Mouse (Mus musculus): Measurements from ENCODE around the gene Taf1c. TPM values are rescaled to one million over a fixed set of nuclear protein-coding genes. Genes with fewer than 3 reads are reported as not detected.

Gene Taf1c
- polyA plus RNA-seq, 1 experiment = 17.5 TPM

DNA sequence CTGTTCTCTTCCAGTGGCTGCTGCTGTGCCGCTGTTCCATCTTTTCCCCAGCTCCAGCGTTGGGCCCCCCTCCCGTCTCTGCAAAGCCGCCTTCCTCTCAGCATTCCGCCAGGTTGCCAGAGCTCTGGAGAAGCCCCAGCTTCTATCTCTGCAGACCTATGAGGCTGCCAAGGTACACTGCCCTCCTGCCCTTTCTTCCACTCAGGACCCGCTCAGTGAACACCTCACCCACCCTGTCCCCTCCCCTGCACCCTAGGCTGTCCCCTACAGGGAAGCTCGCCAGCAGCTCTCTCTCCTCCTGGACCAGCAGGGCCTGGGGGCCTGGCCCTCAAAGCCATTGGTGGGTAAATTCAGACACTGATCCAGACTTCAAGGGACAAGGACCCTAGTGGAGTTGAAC lies 11.3 kb upstream of the Taf1c start:
- peaks cover 72% of the 10 kb centered on the region for H3K27me3 ChIP-seq (replicated peaks)

DNA sequence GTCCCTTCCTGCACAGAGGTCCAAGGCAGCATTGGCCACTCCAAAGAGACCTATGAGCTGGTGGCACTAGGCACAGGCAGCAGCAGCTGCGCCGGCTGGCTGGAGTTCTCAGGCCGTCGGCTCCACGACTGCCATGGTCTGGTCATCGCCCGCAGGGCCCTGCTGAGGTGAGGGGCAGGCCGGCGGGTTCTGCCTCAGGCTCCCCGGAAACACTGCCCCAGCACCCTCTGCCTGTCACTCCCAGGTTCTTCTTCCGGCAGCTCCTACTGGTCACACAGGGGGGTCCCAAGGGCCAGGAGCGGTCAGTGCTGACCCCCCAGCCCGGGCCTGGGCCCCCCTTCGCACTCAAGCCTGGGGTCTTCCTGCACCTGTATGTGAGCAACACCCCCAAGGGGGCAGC lies 10.1 kb upstream of the Taf1c start:
- H3K27me3 ChIP-seq (replicated peaks) = peaks cover 64% of the 10 kb centered on the region
- TF ChIP-seq GATA1 (IDR thresholded peaks at IDR 0.05; ENCODE audit: borderline replicate concordance, low read length) (no peak), FLI1 (IDR thresholded peaks at IDR 0.05; ENCODE audit: low read length) (no peak)

More for the DNA sequence above, 11.3 kb upstream of the Taf1c start:
- no peak for TF ChIP-seq GATA1 (IDR thresholded peaks at IDR 0.05; ENCODE audit: borderline replicate concordance, low read length)
- TF ChIP-seq FLI1 (IDR thresholded peaks at IDR 0.05; ENCODE audit: low read length) = no peak
- Histone ChIP-seq H3K4me1 (no peaks in the 10 kb centered on the region; the same call in 1 of the 2 replicates), H3K4me3 (replicated peaks) (no peak overlapping the region), H3K9me3 (no peaks in the 10 kb centered on the region), H3K36me3 (replicated peaks; ENCODE audit: low read length) (no peaks in the 10 kb centered on the region)

DNA sequence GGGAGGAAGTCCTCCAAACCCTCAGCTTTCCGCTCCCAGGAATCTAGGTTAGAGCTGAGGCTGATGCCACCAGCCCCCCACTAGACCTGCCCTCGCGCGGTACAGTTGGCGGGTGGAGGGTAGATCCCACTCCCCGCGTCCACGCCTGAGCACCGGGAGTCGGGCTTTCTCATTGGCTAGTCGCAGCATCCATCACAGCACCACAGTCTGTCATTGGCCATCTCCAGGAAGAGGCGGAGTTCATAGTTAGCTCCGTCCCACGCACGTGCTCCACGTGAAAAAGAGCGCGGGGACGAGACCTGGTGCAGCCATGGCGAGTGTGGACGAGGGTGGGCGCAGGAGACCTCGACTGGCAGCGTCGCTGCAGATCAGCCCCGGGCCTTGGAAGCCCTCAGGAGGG lies 7.4 kb upstream of the Taf1c start, which contains the start of gene Adad2:
Gene Adad2, plus strand, starts transcription at position 277 of the 400 bp plus-strand sequence.
- Histone ChIP-seq H3K4me1 (no peaks in the 10 kb centered on the region; the same call in 1 of the 2 replicates), H3K9me3 (peaks cover 23% of the 10 kb centered on the region), H3K36me3 (replicated peaks; ENCODE audit: low read length) (no peaks in the 10 kb centered on the region), H3K27me3 (replicated peaks) (peaks cover 46% of the 10 kb centered on the region), H3K4me3 (replicated peaks) (no peak within 1 kb of the TSS)
- no peak for TF ChIP-seq FLI1 (IDR thresholded peaks at IDR 0.05; ENCODE audit: low read length)
- TF ChIP-seq GATA1 (IDR thresholded peaks at IDR 0.05; ENCODE audit: borderline replicate concordance, low read length) = no peak

More for the DNA sequence above, 10.1 kb upstream of the Taf1c start:
- Histone ChIP-seq H3K4me1 (no peaks in the 10 kb centered on the region; the same call in 1 of the 2 replicates), H3K4me3 (replicated peaks) (no peak overlapping the region), H3K9me3 (0 out of 2 replicates have a peak, but pooled peaks cover under 1% of the 10 kb centered on the region), H3K36me3 (replicated peaks; ENCODE audit: low read length) (no peaks in the 10 kb centered on the region)

DNA sequence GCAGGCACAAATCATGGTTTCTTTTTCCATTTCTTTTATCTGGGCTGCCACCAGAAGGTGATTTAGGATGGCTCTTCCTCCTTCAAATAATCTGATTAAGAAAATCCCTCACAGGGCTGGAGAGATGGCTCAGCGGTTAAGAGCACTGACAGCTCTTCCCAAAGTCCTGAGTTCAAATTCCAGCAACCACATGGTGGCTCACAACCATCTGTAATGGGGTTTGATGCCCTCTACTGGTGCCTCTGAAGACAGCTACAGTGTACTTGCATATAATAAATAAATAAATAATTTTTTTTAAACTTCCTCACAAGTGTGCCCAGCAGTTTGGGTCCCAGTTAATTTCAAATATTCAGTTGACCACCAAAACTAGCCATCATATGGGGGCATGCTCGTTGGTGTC lies 1.2 kb upstream of the Taf1c start:
- H3K4me1 ChIP-seq = peaks cover 25% of the 10 kb centered on the region
- no peak overlapping the region for H3K4me3 ChIP-seq (replicated peaks)
- TF ChIP-seq FLI1 (IDR thresholded peaks at IDR 0.05; ENCODE audit: low read length) = no peak
- TF ChIP-seq GATA1 (IDR thresholded peaks at IDR 0.05; ENCODE audit: borderline replicate concordance, low read length) = no peak
- peaks cover 22% of the 10 kb centered on the region for H3K36me3 ChIP-seq (replicated peaks; ENCODE audit: low read length)
- peaks cover 23% of the 10 kb centered on the region for H3K9me3 ChIP-seq
- peaks cover 3% of the 10 kb centered on the region for H3K27me3 ChIP-seq (replicated peaks)

DNA sequence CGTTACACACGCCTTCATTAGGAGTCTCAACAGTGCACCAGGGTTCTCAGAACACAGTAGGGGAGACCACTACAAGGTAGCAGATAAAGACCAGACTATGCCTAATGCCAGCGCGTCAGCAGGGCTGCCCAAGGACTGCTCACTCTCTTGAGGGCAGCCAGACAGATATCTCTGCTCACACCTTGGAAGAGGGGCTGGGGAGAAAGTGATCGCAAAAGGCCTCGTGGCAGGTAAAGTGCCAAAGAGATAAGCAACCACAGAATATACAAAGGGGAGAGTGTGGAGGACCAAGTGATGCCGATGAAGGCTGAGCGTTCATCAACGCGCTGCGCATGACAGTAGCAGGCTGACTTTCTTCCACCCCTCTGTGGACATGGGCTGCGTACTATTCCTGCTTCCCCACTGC lies 621 bp downstream of the Taf1c start:
- peaks cover 15% of the 10 kb centered on the region for H3K9me3 ChIP-seq
- H3K4me1 ChIP-seq = peaks cover 25% of the 10 kb centered on the region
- H3K4me3 ChIP-seq (replicated peaks) = peak overlapping the region; percentile 99
- no peaks in the 10 kb centered on the region for H3K27me3 ChIP-seq (replicated peaks)
- no peak for TF ChIP-seq GATA1 (IDR thresholded peaks at IDR 0.05; ENCODE audit: borderline replicate concordance, low read length)
- no peak for TF ChIP-seq FLI1 (IDR thresholded peaks at IDR 0.05; ENCODE audit: low read length)
- H3K36me3 ChIP-seq (replicated peaks; ENCODE audit: low read length) = peaks cover 41% of the 10 kb centered on the region

DNA sequence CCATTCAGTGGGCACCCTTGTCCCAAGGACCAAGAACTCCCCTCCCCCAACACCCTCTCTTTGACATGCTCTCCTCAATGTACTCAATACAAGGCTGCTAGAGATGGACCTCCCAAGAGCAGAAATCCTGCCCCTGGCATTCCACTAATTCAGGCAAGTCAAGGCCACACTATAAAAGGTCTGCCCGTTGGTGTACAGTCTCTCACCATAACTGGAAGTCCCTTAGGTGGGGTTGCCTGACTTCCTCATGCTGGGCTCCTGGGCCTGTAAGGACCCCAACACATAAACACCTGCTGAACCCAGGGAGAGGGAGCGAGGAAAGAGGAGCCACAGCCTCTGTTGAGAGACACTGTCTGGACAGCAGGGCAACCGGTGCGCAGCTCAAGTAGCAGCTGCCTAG lies 1.3 kb downstream of the Taf1c start:
- Histone ChIP-seq H3K4me1 (peaks cover 25% of the 10 kb centered on the region), H3K36me3 (replicated peaks; ENCODE audit: low read length) (peaks cover 47% of the 10 kb centered on the region), H3K4me3 (replicated peaks) (peak overlapping the region; percentile 99), H3K27me3 (replicated peaks) (no peaks in the 10 kb centered on the region), H3K9me3 (peaks cover 9% of the 10 kb centered on the region)
- TF ChIP-seq FLI1 (IDR thresholded peaks at IDR 0.05; ENCODE audit: low read length) (no peak), GATA1 (IDR thresholded peaks at IDR 0.05; ENCODE audit: borderline replicate concordance, low read length) (no peak)

DNA sequence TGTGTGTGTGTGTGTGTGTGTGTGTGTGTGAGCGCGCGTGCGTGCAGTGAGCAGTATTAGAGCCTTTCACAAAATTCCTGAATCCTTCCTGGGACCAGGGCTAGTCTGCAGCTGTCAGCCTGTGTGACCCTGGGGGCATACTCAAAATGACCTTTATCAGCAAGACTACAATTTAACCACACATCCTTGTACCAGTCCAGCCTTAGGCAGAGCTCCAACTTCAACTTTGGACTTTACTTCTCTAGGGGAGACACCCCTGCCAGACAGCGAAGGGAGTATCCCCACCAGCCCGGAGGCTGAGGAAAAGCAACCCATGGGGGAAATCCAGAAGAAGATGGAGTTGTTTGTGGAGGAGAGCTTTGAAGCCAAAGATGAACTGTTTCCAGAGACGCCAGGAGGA lies 13.6 kb downstream of the Taf1c start:
- TF ChIP-seq FLI1 (IDR thresholded peaks at IDR 0.05; ENCODE audit: low read length) (no peak), GATA1 (IDR thresholded peaks at IDR 0.05; ENCODE audit: borderline replicate concordance, low read length) (no peak)
- Histone ChIP-seq H3K9me3 (no peaks in the 10 kb centered on the region), H3K4me1 (peaks cover 68% of the 10 kb centered on the region), H3K27me3 (replicated peaks) (peaks cover 24% of the 10 kb centered on the region), H3K4me3 (replicated peaks) (no peak overlapping the region), H3K36me3 (replicated peaks; ENCODE audit: low read length) (peaks cover 5% of the 10 kb centered on the region)

DNA sequence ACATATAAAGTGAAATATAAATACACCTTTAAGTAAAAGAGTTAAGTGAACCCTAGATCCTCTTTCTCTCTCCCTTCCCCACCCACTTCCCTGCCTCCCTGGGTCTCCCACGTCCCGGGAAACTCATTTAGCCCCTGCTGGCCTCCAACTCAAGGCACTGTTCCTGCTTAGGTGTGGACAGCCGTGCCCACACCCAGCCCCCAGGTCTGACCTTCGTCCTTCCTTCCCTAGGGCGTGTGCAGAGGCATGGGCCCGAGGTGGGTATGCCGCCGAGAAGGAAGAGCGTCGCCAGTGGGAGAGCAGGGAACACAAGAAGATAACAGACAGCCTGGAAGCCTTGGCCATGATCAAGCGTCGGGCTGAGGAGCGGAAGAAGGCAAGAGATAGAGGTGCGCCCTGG lies 14.7 kb downstream of the Taf1c start:
- no peaks in the 10 kb centered on the region for H3K36me3 ChIP-seq (replicated peaks; ENCODE audit: low read length)
- H3K9me3 ChIP-seq = no peaks in the 10 kb centered on the region
- peaks cover 24% of the 10 kb centered on the region for H3K27me3 ChIP-seq (replicated peaks)
- peak overlapping the region; percentile 33 for H3K4me3 ChIP-seq (replicated peaks)
- peaks cover 65% of the 10 kb centered on the region for H3K4me1 ChIP-seq
- TF ChIP-seq GATA1 (IDR thresholded peaks at IDR 0.05; ENCODE audit: borderline replicate concordance, low read length) = no peak

DNA sequence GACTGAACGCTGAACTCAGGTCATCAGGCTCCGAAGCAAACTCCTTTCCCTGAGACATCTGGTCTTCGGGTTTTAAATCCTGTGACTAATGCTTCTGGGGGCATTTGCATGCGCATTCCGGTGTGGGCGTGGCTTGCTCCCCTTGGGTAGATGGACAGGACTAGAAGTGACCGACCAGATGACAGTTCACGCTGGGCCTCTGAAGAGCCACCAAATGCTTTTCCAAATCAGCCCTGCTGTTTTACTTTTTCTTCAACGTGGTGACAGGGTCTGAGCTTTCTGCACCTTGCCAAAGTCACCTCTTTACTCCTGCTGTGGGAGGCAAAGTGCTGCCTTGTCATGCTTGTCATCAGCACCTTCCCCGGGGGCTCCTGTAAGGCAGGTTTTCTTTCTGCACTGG lies 16.2 kb downstream of the Taf1c start:
- TF ChIP-seq FLI1 (IDR thresholded peaks at IDR 0.05; ENCODE audit: low read length) (no peak), GATA1 (IDR thresholded peaks at IDR 0.05; ENCODE audit: borderline replicate concordance, low read length) (no peak)
- Histone ChIP-seq H3K9me3 (no peaks in the 10 kb centered on the region), H3K4me1 (peaks cover 54% of the 10 kb centered on the region), H3K27me3 (replicated peaks) (peaks cover 24% of the 10 kb centered on the region), H3K36me3 (replicated peaks; ENCODE audit: low read length) (no peaks in the 10 kb centered on the region), H3K4me3 (replicated peaks) (no peak overlapping the region)

DNA sequence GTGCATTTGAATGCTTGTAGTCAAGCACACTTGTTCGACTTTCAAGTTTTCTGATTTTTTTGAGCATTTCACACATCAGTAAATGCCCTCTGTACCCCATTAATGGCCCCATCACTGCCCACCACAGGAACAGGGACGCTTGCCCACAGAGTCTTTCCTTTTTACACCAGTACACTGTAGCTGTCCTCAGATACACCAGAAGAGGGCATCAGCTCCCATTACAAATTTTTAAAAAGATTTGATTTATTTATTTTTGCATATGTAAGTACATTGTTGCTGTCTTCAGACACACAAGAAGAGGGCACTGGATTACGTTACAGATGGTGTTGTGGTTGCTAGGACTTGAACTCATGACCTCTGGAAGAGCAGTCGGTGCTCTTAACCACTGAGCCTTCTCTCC lies 16.7 kb downstream of the Taf1c start:
- Histone ChIP-seq H3K4me3 (replicated peaks) (no peak overlapping the region), H3K27me3 (replicated peaks) (peaks cover 24% of the 10 kb centered on the region), H3K4me1 (peaks cover 51% of the 10 kb centered on the region), H3K36me3 (replicated peaks; ENCODE audit: low read length) (no peaks in the 10 kb centered on the region), H3K9me3 (no peaks in the 10 kb centered on the region)
- no peak for TF ChIP-seq FLI1 (IDR thresholded peaks at IDR 0.05; ENCODE audit: low read length)
- TF ChIP-seq GATA1 (IDR thresholded peaks at IDR 0.05; ENCODE audit: borderline replicate concordance, low read length) = no peak

DNA sequence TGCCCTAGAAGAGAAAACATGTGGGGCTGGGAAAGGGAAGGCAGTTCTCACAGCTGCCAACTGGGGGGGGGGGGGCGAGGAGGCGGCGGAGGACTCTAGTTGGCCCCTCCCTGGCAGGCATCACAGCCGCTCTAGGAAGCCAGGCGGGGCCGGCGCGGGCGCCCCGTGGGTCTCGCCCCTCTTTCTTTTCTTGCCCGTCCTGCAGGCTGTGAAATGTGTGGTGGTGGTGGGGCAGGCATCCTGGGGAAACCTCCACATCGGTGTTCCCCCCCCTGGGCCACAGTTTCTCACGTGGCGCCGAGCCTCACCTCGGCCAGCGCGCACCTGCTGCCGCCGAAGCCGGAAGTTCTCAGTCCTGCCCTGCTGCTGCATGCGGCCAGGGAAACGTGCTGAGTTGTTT lies 19.1 kb downstream of the Taf1c start:
- TF ChIP-seq FLI1 (IDR thresholded peaks at IDR 0.05; ENCODE audit: low read length) (no peak), GATA1 (IDR thresholded peaks at IDR 0.05; ENCODE audit: borderline replicate concordance, low read length) (no peak)
- peak overlapping the region; percentile 87 for H3K4me3 ChIP-seq (replicated peaks)
- no peaks in the 10 kb centered on the region for H3K9me3 ChIP-seq
- peaks cover 53% of the 10 kb centered on the region for H3K4me1 ChIP-seq
- H3K36me3 ChIP-seq (replicated peaks; ENCODE audit: low read length) = no peaks in the 10 kb centered on the region
- peaks cover 25% of the 10 kb centered on the region for H3K27me3 ChIP-seq (replicated peaks)

Data from megakaryocyte, embryonic 14.5 days (primary cell).